Mouse (Mus musculus): ENCODE data around the gene P4htm.

GRCm38 (mm10) chr9:108574921-108575320 lies 22.5 kb downstream of the P4htm start:
- TF ChIP-seq ELF1 (IDR thresholded peaks at IDR 0.05; ENCODE audit: low read depth, low read length) (no peak), POLR2A (IDR thresholded peaks at IDR 0.05; ENCODE audit: low read depth, low read length) (no peak), CTCF (conservative IDR thresholded peaks at IDR 0.05 in 1 of 2, IDR thresholded peaks at IDR 0.05 in 1 of 2; ENCODE audit: low read depth in 2 of 2, low read length in 2 of 2) (no peak), EP300 (IDR thresholded peaks at IDR 0.05; ENCODE audit: low read length) (no peak), POLR2AphosphoS2 (IDR thresholded peaks at IDR 0.05; ENCODE audit: low read depth, low read length) (no peak), MEF2A (IDR thresholded peaks at IDR 0.05; ENCODE audit: borderline replicate concordance, low read depth, low read length) (no peak), HCFC1 (IDR thresholded peaks at IDR 0.05; ENCODE audit: low read depth, low read length) (no peak), MAZ (IDR thresholded peaks at IDR 0.05; ENCODE audit: low read depth, low read length) (no peak), NELFE (IDR thresholded peaks at IDR 0.05; ENCODE audit: low read depth, low read length) (no peak), SIN3A (IDR thresholded peaks at IDR 0.05; ENCODE audit: low read length) (no peak), MAX (IDR thresholded peaks at IDR 0.05; ENCODE audit: low read length) (no peak), JUND (conservative IDR thresholded peaks at IDR 0.05; ENCODE audit: low read depth, low read length) (no peak), UBTF (IDR thresholded peaks at IDR 0.05; ENCODE audit: low read depth, low read length) (no peak)
